Mouse (Mus musculus): ENCODE measurements at regions not wholly inside any gene's neighbourhood (a gene's known extent, or its start where the extent isn't known, plus 50 kb on each side); places are given as distances from the start of the nearest gene placed in this dataset.

- Histone ChIP-seq H3K4me1 (replicated peaks; ENCODE audit: control insufficient read depth, insufficient read depth, low read length) (peaks cover 13% of the 10 kb centered on the region), H3K36me3 (ENCODE audit: control insufficient read depth, insufficient read depth) (no peaks in the 10 kb centered on the region), H3K9me3 (ENCODE audit: control insufficient read depth, low read length) (no peaks in the 10 kb centered on the region), H3K4me2 (ENCODE audit: low read length) (peak overlapping the region; percentile 60), H3K27me3 (replicated peaks; ENCODE audit: control insufficient read depth, insufficient read depth, low read length) (no peaks in the 10 kb centered on the region), H3K27ac (ENCODE audit: low read length) (no peak overlapping the region; the same call in 1 of the 2 replicates), H3K4me3 (replicated peaks; ENCODE audit: low read length) (peak overlapping the region; percentile 32), H3K9ac (replicated peaks; ENCODE audit: low read depth, low read length) (peak overlapping the region; percentile 35)
- peak; percentile 89 for ATAC-seq
- 22% methylated on average over 20 of the region's 20 CpGs for WGBS
These were observed 89.4 kb upstream of the 1700016C15Rik start for GRCm38 (mm10) chr1:177639931-177640846.

GRCm38 (mm10) chr1:177642712-177643467, 86.7 kb upstream of the 1700016C15Rik start:
- no peak overlapping the region for H3K4me2 ChIP-seq (ENCODE audit: low read length)
- no peak overlapping the region for H3K27ac ChIP-seq (ENCODE audit: low read length)
- no peak overlapping the region for H3K4me3 ChIP-seq (replicated peaks; ENCODE audit: low read length)
- no peak for ATAC-seq
- no peaks in the 10 kb centered on the region for H3K9me3 ChIP-seq (ENCODE audit: control insufficient read depth, low read length)
- peaks cover 13% of the 10 kb centered on the region for H3K4me1 ChIP-seq (replicated peaks; ENCODE audit: control insufficient read depth, insufficient read depth, low read length)
- H3K9ac ChIP-seq (replicated peaks; ENCODE audit: low read depth, low read length) = no peak overlapping the region
- WGBS = 82% methylated on average over 10 of the region's 10 CpGs
- H3K36me3 ChIP-seq (ENCODE audit: control insufficient read depth, insufficient read depth) = no peaks in the 10 kb centered on the region
- H3K27me3 ChIP-seq (replicated peaks; ENCODE audit: control insufficient read depth, insufficient read depth, low read length) = no peaks in the 10 kb centered on the region

- no peak overlapping the region for H3K27ac ChIP-seq (ENCODE audit: low read length)
- H3K4me3 ChIP-seq (replicated peaks; ENCODE audit: low read length) = no peak overlapping the region
- no peaks in the 10 kb centered on the region for H3K9me3 ChIP-seq (ENCODE audit: control insufficient read depth, low read length)
- peaks cover 13% of the 10 kb centered on the region for H3K4me1 ChIP-seq (replicated peaks; ENCODE audit: control insufficient read depth, insufficient read depth, low read length)
- no peak for ATAC-seq
- no peak overlapping the region for H3K9ac ChIP-seq (replicated peaks; ENCODE audit: low read depth, low read length)
- no peak overlapping the region for H3K4me2 ChIP-seq (ENCODE audit: low read length)
- H3K36me3 ChIP-seq (ENCODE audit: control insufficient read depth, insufficient read depth) = no peaks in the 10 kb centered on the region
- no peaks in the 10 kb centered on the region for H3K27me3 ChIP-seq (replicated peaks; ENCODE audit: control insufficient read depth, insufficient read depth, low read length)
- 80% methylated on average over 3 of the region's 3 CpGs for WGBS
These were observed 86.0 kb upstream of the 1700016C15Rik start for GRCm38 (mm10) chr1:177643662-177644061.

GRCm38 (mm10) chr1:177644214-177644613, 85.4 kb upstream of the 1700016C15Rik start:
- H3K4me2 ChIP-seq (ENCODE audit: low read length) = no peak overlapping the region
- H3K27ac ChIP-seq (ENCODE audit: low read length) = no peak overlapping the region
- WGBS = 86% methylated on average over 4 of the region's 4 CpGs
- no peak overlapping the region for H3K4me3 ChIP-seq (replicated peaks; ENCODE audit: low read length)
- H3K9ac ChIP-seq (replicated peaks; ENCODE audit: low read depth, low read length) = no peak overlapping the region
- no peaks in the 10 kb centered on the region for H3K27me3 ChIP-seq (replicated peaks; ENCODE audit: control insufficient read depth, insufficient read depth, low read length)
- H3K4me1 ChIP-seq (replicated peaks; ENCODE audit: control insufficient read depth, insufficient read depth, low read length) = peaks cover 13% of the 10 kb centered on the region
- H3K36me3 ChIP-seq (ENCODE audit: control insufficient read depth, insufficient read depth) = no peaks in the 10 kb centered on the region
- no peaks in the 10 kb centered on the region for H3K9me3 ChIP-seq (ENCODE audit: control insufficient read depth, low read length)
- no peak for ATAC-seq

- H3K36me3 ChIP-seq (ENCODE audit: control insufficient read depth, insufficient read depth) = no peaks in the 10 kb centered on the region
- ATAC-seq = no peak
- H3K4me1 ChIP-seq (replicated peaks; ENCODE audit: control insufficient read depth, insufficient read depth, low read length) = peaks cover 8% of the 10 kb centered on the region
- H3K27me3 ChIP-seq (replicated peaks; ENCODE audit: control insufficient read depth, insufficient read depth, low read length) = no peaks in the 10 kb centered on the region
- no peak overlapping the region for H3K9ac ChIP-seq (replicated peaks; ENCODE audit: low read depth, low read length)
- WGBS = 66% methylated on average over 4 of the region's 4 CpGs
- no peak overlapping the region for H3K27ac ChIP-seq (ENCODE audit: low read length)
- no peaks in the 10 kb centered on the region for H3K9me3 ChIP-seq (ENCODE audit: control insufficient read depth, low read length)
- H3K4me2 ChIP-seq (ENCODE audit: low read length) = no peak overlapping the region
- no peak overlapping the region for H3K4me3 ChIP-seq (replicated peaks; ENCODE audit: low read length)
These were observed 84.3 kb upstream of the 1700016C15Rik start for GRCm38 (mm10) chr1:177645327-177645726.

GRCm38 (mm10) chr1:177645897-177646535, 83.6 kb upstream of the 1700016C15Rik start:
- Histone ChIP-seq H3K4me3 (replicated peaks; ENCODE audit: low read length) (no peak overlapping the region), H3K36me3 (ENCODE audit: control insufficient read depth, insufficient read depth) (no peaks in the 10 kb centered on the region), H3K9ac (replicated peaks; ENCODE audit: low read depth, low read length) (no peak overlapping the region), H3K4me2 (ENCODE audit: low read length) (no peak overlapping the region), H3K4me1 (replicated peaks; ENCODE audit: control insufficient read depth, insufficient read depth, low read length) (peaks cover 1% of the 10 kb centered on the region), H3K27ac (ENCODE audit: low read length) (no peak overlapping the region), H3K27me3 (replicated peaks; ENCODE audit: control insufficient read depth, insufficient read depth, low read length) (no peaks in the 10 kb centered on the region), H3K9me3 (ENCODE audit: control insufficient read depth, low read length) (no peaks in the 10 kb centered on the region)
- 81% methylated on average over 5 of the region's 5 CpGs for WGBS
- ATAC-seq = no peak

GRCm38 (mm10) chr1:177647876-177648275, 81.7 kb upstream of the 1700016C15Rik start:
- ATAC-seq = no peak
- Histone ChIP-seq H3K27me3 (replicated peaks; ENCODE audit: control insufficient read depth, insufficient read depth, low read length) (no peaks in the 10 kb centered on the region), H3K9me3 (ENCODE audit: control insufficient read depth, low read length) (no peaks in the 10 kb centered on the region), H3K27ac (ENCODE audit: low read length) (no peak overlapping the region), H3K4me3 (replicated peaks; ENCODE audit: low read length) (no peak overlapping the region), H3K9ac (replicated peaks; ENCODE audit: low read depth, low read length) (no peak overlapping the region), H3K4me2 (ENCODE audit: low read length) (no peak overlapping the region), H3K4me1 (replicated peaks; ENCODE audit: control insufficient read depth, insufficient read depth, low read length) (no peaks in the 10 kb centered on the region), H3K36me3 (ENCODE audit: control insufficient read depth, insufficient read depth) (no peaks in the 10 kb centered on the region)
- WGBS = 89% methylated on average over 1 of the region's 1 CpGs

GRCm38 (mm10) chr1:177648974-177649373, 80.6 kb upstream of the 1700016C15Rik start:
- no peak overlapping the region for H3K27ac ChIP-seq (ENCODE audit: low read length)
- WGBS = 92% methylated on average over 4 of the region's 4 CpGs
- no peaks in the 10 kb centered on the region for H3K27me3 ChIP-seq (replicated peaks; ENCODE audit: control insufficient read depth, insufficient read depth, low read length)
- no peaks in the 10 kb centered on the region for H3K36me3 ChIP-seq (ENCODE audit: control insufficient read depth, insufficient read depth)
- no peak overlapping the region for H3K4me3 ChIP-seq (replicated peaks; ENCODE audit: low read length)
- no peaks in the 10 kb centered on the region for H3K4me1 ChIP-seq (replicated peaks; ENCODE audit: control insufficient read depth, insufficient read depth, low read length)
- H3K4me2 ChIP-seq (ENCODE audit: low read length) = no peak overlapping the region
- no peak overlapping the region for H3K9ac ChIP-seq (replicated peaks; ENCODE audit: low read depth, low read length)
- H3K9me3 ChIP-seq (ENCODE audit: control insufficient read depth, low read length) = no peaks in the 10 kb centered on the region
- no peak for ATAC-seq

GRCm38 (mm10) chr1:177651219-177651618, 78.4 kb upstream of the 1700016C15Rik start:
- WGBS = 83% methylated on average over 5 of the region's 5 CpGs
- no peaks in the 10 kb centered on the region for H3K36me3 ChIP-seq (ENCODE audit: control insufficient read depth, insufficient read depth)
- H3K27ac ChIP-seq (ENCODE audit: low read length) = no peak overlapping the region
- no peak overlapping the region for H3K9ac ChIP-seq (replicated peaks; ENCODE audit: low read depth, low read length)
- H3K27me3 ChIP-seq (replicated peaks; ENCODE audit: control insufficient read depth, insufficient read depth, low read length) = no peaks in the 10 kb centered on the region
- no peaks in the 10 kb centered on the region for H3K9me3 ChIP-seq (ENCODE audit: control insufficient read depth, low read length)
- H3K4me3 ChIP-seq (replicated peaks; ENCODE audit: low read length) = no peak overlapping the region
- no peak for ATAC-seq
- no peak overlapping the region for H3K4me2 ChIP-seq (ENCODE audit: low read length)
- H3K4me1 ChIP-seq (replicated peaks; ENCODE audit: control insufficient read depth, insufficient read depth, low read length) = no peaks in the 10 kb centered on the region
